Mouse (Mus musculus): ENCODE data around the gene A4galt.
"Not testable (repeated sequence)": the region's sequence is repeated elsewhere in the genome, so short reads cannot be mapped to it uniquely, and the experiment has no call there.

Gene A4galt

GRCm38 (mm10) chr15:83268428-83268827 is 16.9 kb upstream of the A4galt start:
- not testable (repeated sequence) for DNase-seq (ENCODE audit: low spot score in 2 of 2)

- DNase-seq (ENCODE audit: low spot score in 2 of 2), result no peak
Observed at GRCm38 (mm10) chr15:83265269-83265668, 13.7 kb upstream of the A4galt start.

GRCm38 (mm10) chr15:83263405-83263804 is 11.8 kb upstream of the A4galt start:
- DNase-seq (ENCODE audit: low spot score in 2 of 2), result no peak

GRCm38 (mm10) chr15:83257906-83258305 is 6.3 kb upstream of the A4galt start:
- DNase-seq (ENCODE audit: low spot score in 2 of 2), result no peak

DNA sequence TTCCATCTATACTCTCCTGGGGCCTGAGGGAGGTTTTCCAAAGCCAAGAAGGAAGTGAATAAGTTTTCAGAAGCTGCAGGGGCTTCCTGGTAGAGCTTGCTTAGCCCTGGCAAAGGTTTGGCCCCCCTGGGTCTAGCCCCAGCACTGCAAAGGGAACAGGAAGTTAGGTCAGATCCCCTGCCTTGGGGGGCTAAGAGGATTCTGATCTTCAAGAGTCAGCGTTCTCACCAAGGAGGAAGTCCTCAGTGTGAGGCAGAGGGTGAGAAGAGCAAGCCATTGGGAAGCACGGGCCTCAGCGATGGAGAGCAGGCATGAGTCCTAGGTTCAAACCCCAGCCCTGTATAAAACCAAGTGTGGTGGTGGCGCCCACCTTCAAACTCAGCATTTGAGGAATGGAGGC is 4.9 kb upstream of the A4galt start:
- no peak for DNase-seq (ENCODE audit: low spot score in 2 of 2)

DNA sequence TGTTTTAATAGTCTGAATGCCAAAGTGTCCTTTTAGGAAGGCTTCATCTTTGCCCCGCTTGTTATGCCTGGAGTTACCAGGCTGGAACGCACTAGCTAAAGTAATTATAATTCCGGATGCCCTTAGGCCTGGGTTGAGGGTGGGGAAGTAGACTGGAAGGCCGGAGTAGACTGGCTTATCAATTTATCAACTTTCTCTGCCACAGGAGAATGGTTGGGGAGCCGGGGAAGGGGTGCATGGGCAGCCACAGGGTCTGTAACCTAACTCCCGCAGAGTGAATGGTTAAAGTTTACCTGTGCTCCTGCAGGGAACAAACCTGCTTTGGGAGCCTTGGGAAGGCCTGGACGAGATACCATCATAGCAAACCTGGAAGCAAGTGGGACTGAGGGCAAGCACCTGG is 4.4 kb upstream of the A4galt start:
- no peak for DNase-seq (ENCODE audit: low spot score in 2 of 2)

- no peak for DNase-seq (ENCODE audit: low spot score in 2 of 2)
Observed at GRCm38 (mm10) chr15:83255191-83255782, 3.7 kb upstream of the A4galt start.

DNA sequence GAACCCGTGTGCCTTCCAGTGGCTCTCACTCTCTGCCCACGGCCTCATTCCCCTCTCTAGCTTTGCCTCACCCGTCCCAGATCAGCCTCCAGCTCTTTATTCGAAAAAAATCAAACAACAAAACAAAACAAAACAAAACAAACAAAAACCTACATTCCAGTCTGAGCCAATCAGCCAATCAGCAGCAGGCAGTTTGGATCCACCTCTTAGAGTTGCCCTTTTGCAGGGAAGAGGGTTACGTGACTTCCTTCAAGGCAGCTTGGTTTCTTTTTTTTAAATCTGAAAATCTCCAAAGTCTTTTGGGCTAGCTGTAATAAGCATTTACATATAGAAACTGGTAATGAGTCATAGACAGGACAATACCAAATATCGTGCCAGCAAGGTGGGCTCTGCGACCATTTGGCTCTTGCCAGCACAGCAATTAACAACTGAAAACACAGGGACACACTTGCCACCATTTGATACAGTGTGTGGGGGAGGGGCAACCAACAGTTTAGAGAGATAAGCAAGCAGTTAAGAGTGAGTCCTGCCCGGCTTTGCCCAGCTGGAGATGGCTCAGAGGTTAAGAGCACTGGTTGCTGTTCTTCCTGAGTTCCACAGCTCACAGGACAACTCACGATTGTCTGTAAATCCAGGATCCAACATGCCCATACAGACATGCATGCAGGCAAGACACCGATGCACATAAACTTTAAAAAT is 2.9 kb upstream of the A4galt start:
- DNase-seq (ENCODE audit: low spot score in 2 of 2), result no peak

GRCm38 (mm10) chr15:83252060-83252459 is 486 bp upstream of the A4galt start:
- no peak for DNase-seq (ENCODE audit: low spot score in 2 of 2)

DNA sequence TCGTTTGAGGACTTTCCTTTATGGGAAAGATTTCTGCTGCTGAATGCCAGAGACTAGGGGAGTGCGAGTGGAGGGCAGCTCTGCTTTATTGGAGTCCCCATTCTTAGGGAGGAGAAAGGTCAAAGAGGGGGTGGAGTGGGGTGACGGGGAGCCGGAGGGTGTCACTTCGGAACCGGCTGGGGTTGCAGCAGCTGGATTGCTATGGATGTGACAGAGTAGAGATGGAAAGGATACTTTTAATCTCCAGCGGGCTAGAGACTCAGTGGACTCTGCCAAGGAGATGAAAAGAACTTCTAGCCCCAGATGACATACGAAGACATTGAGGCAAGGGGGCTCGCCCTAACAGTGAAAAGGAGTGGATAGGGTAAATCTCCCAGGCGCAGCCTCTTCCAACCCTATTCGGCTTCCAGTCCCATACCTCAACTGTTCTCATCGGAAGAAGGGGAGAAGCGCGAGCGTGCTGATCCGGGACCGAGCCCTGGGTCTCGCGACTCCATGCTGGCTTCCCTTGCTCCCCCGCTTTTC is 861 bp downstream of the A4galt start:
- no peak for DNase-seq (ENCODE audit: low spot score in 2 of 2)

GRCm38 (mm10) chr15:83249535-83250287 is 1.9 kb downstream of the A4galt start:
- DNase-seq (ENCODE audit: low spot score in 2 of 2), result no peak

GRCm38 (mm10) chr15:83248236-83248844 is 3.2 kb downstream of the A4galt start:
- DNase-seq (ENCODE audit: low spot score in 2 of 2), result no peak

- DNase-seq (ENCODE audit: low spot score in 2 of 2), result no peak
Observed at GRCm38 (mm10) chr15:83244371-83244770, 7.2 kb downstream of the A4galt start.

GRCm38 (mm10) chr15:83241961-83242680 is 9.5 kb downstream of the A4galt start:
- no peak for DNase-seq (ENCODE audit: low spot score in 2 of 2)

DNA sequence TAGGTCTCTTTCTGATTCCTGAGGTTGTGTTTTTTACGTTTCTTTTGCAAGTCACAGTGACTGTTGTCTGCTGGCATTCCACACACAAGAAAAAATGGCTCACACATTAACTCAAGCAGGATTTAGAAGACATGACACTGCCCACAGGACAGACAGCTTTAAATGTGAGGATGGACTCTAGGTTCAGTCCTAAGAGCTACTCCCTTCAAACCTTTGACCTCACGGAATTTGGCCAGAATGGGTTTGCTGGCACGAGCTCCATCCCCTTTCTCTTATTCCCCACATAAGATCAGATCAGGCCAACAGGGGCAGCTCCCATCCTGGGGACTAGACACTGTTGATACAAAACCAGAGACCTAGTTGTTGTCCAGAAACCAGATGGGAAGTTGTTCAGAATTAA is 10.1 kb downstream of the A4galt start:
- DNase-seq (ENCODE audit: low spot score in 2 of 2), result no peak

DNA sequence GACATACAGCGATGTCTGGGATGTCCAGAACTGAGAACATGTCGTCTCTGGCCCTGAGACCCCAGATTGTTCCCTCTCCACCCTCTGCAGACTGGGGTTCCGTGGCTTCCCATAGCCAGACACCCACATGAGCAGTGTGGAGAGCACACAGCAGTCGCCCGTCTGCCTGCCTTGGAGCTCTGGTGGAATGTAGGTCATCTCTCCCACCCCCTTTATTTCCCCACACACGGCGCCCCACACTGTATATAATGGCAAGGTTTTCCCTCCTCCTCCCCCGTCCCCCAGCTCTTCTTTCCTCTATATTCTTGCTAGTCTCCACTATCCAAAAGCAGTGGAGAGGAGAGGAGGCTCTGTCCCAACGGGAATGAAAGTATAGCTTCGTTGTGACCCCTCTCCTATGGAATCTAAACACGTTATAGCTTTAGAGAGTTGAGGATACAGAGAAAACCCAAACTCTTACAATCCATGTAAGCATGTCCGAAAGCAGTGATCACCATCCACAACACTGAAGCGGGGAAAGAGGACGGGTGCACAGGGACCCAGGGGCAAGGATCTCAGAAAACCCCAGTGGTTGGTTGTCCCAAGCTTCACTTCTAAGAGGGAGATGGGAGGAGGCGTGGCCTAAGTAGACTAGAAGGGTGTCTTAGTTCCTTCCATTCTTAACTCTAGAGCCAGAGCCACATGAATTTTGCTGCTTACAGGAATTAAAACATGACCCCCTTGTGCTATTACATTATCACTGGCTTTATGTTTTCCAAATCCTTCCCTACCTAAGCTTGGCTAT is 13.9 kb downstream of the A4galt start:
- DNase-seq (ENCODE audit: low spot score in 2 of 2), result no peak

DNA sequence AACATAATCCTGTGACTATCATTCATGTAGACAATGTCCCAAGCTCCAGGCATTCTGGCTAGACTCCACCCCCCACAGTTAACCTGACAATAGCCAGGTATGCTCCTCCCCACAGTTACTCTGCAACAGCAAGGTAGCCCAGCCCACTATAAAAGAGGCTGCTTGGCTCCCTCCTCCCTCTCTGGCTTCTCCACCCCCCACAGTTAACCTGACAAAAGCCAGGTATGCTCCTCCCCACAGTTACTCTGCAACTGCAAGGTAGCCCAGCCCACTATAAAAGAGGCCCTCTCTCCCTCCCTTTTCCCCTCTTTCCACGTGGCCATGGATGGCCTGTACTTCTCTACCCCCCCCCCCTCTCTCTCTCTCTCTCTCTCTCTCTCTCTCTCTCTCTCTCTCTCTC is 14.8 kb downstream of the A4galt start:
- no peak for DNase-seq (ENCODE audit: low spot score in 2 of 2)

- no peak for DNase-seq (ENCODE audit: low spot score in 2 of 2)
Observed at GRCm38 (mm10) chr15:83233219-83233992, 18.2 kb downstream of the A4galt start.

DNA sequence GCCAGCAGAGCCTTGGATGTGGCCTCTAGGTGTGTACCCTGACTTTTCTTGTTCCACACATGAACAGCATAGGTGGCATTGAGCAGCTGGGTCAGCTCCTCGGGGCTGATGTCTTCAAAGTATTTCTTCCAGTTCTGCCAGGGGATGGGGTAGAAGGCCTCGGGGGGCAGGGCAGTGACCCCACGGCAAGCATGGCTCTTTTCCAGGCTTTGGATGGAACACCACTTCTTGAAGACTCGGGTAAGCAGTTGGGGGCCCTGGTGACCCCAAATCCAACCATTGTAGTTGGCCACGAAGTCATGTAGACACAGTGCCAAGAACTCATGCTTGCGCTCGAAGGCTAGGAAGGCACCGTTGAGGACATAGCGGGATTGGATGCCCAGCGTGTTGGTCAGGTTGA is 24.0 kb downstream of the A4galt start:
- no peak for DNase-seq (ENCODE audit: low spot score in 2 of 2)

- DNase-seq (ENCODE audit: low spot score in 2 of 2), result no peak
Observed at GRCm38 (mm10) chr15:83226871-83227270, 24.7 kb downstream of the A4galt start.
